Mouse (Mus musculus): ENCODE data around the gene Mtpn. TPM values are rescaled to one million over a fixed set of nuclear protein-coding genes. Genes with fewer than 3 reads are reported as not detected.

Gene Mtpn
- total RNA-seq (2018; cell fraction: chromatin; rRNA removed) = 10 to 100 TPM; 21.1 to 80.4 (median 42.0) TPM
- 100 to 1,000 TPM; 155 to 282 (median 219) TPM for total RNA-seq (2018; cell fraction: cytosol; rRNA removed)
- 100 to 1,000 TPM in 15 of 26 experiments, 10 to 100 TPM in 11; 68.8 to 177 (median 107) TPM for total RNA-seq (2018; cell fraction: nucleus; rRNA removed)
- 153 to 249 TPM (median 226 TPM) in 3 replicates for polyA plus RNA-seq (2018)

GRCm38 (mm10) chr6:35539304-35540009 is at the start of gene Mtpn:
TSS of gene Mtpn (minus strand) at chr6:35539888.
- peak within 1 kb of the TSS; percentile 67 for H3K4me3 ChIP-seq (ENCODE audit: inconsistent target)
- peak within 1 kb of the TSS; percentile 60 for H3K27ac ChIP-seq
- peaks cover 50% of the 10 kb centered on the region for H3K79me2 ChIP-seq (ENCODE audit: inconsistent target)
- no peaks in the 10 kb centered on the region for H3K36me3 ChIP-seq (ENCODE audit: inconsistent target)
- WGBS (ENCODE audit: missing documents) = 2% methylated on average over 59 of the region's 61 CpGs

- Histone ChIP-seq H3K79me2 (ENCODE audit: inconsistent target) (no peaks in the 10 kb centered on the region), H3K36me3 (ENCODE audit: inconsistent target) (no peaks in the 10 kb centered on the region), H3K4me3 (ENCODE audit: inconsistent target) (no peak overlapping the region), H3K27ac (no peak overlapping the region)
These were observed 29.0 kb upstream of the Mtpn start for GRCm38 (mm10) chr6:35568731-35569130.

DNA sequence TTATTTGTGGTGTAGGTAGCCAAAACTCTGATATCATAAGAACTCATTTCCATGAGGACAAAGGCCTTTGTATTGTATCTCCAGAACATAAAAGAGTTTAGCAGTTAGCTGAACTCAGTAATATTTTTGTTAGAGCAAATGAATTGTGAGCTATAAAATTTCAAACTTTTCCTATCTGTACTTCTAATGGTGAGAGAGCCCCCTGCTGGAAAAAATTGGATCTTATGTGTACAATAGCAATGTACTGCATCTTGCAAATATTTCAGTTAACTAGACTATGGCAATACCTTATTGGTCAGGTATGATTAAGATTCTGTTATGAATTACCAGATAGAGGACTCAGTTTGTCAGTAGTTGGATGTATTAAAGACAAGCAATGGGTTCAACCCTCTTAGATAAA is 28.1 kb upstream of the Mtpn start:
- no peak overlapping the region for H3K27ac ChIP-seq
- H3K4me3 ChIP-seq (ENCODE audit: inconsistent target) = no peak overlapping the region
- no peaks in the 10 kb centered on the region for H3K79me2 ChIP-seq (ENCODE audit: inconsistent target)
- H3K36me3 ChIP-seq (ENCODE audit: inconsistent target) = no peaks in the 10 kb centered on the region

DNA sequence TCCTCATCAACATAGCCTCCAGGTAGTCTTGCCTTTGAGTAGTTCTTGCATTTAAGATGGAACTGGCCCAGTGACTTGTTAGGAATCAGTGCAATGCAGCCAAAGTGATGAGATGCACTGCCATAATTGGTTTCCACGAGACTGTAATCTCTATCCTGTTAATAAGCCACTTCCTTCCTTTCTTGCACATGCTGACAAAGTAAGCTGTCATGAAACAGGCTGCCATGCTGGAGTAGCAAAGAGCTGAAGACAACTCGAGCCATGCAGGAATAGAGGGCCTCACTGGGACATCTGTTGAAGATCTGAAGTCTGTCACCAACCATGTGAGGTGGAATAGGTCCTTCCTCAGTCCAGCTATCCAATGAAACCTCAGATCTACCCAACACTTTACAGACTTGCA is 20.3 kb upstream of the Mtpn start:
- H3K4me3 ChIP-seq (ENCODE audit: inconsistent target) = no peak overlapping the region
- 10% methylated on average over 2 of the region's 2 CpGs for WGBS (ENCODE audit: missing documents)
- no peaks in the 10 kb centered on the region for H3K36me3 ChIP-seq (ENCODE audit: inconsistent target)
- no peak overlapping the region for H3K27ac ChIP-seq
- H3K79me2 ChIP-seq (ENCODE audit: inconsistent target) = no peaks in the 10 kb centered on the region

GRCm38 (mm10) chr6:35544352-35544751 is 4.7 kb upstream of the Mtpn start:
- Histone ChIP-seq H3K4me3 (ENCODE audit: inconsistent target) (no peak overlapping the region), H3K27ac (peak overlapping the region; percentile 54), H3K79me2 (ENCODE audit: inconsistent target) (peaks cover 1% of the 10 kb centered on the region; the same call in 1 of the 2 replicates), H3K36me3 (ENCODE audit: inconsistent target) (no peaks in the 10 kb centered on the region)

DNA sequence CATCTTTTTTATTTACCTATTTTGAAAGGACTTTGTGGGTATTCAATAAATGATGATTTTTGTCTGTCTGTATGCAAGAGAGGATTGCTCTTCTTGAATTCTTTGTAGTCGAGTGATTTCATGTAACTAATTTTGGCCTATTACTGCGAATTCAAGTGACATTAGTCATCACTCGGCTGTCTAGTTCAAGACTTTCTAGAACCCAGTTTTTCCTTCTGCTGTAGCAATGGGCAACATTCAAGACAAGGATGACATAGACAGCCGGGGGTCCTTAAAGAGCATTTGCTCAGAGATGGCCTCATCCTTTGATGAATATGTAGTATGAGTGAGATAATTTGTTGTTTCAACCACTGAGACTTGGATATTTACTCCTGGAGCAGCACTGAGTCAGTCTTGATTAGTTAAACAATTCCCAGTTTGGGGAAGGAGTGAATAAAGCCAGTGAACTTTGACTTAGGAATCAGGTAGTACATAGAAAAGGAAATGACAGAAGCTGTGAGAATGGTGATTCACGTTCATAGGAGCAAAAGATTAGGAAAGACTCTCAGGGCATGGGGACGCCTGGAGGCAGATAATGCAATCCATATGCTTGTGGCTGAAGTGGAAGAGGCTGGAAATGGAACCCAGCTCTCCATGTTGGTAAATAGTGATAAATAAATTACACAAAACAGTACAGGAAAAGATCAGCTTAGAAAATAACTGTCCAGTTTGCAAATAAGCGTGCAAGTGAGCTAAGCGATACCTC is 3.1 kb upstream of the Mtpn start:
- 57% methylated on average over 8 of the region's 8 CpGs for WGBS (ENCODE audit: missing documents)
- Histone ChIP-seq H3K4me3 (ENCODE audit: inconsistent target) (no peak overlapping the region), H3K79me2 (ENCODE audit: inconsistent target) (peaks cover 16% of the 10 kb centered on the region), H3K36me3 (ENCODE audit: inconsistent target) (no peaks in the 10 kb centered on the region), H3K27ac (peak overlapping the region; percentile 54)

DNA sequence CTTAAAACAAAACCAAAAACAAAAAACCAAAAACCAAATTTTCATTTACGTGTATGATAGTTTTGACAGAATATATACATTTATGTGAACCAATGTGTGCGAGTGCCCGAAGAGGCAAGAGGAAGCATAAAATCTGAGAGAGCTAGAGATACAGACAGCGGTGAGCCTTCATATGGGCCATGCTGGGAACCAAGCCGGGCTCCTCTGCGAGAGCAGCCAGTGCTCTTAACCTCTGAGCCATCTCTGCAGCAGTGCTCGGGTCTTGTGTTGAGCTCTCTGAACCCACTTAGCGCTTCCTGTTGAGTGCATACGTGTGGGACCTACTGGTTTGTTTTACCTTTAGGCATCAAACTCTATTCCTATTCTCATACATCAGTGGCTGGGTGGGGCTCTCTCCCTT is 689 bp upstream of the Mtpn start:
- no peak overlapping the region for H3K4me3 ChIP-seq (ENCODE audit: inconsistent target)
- H3K27ac ChIP-seq = no peak overlapping the region
- 87% methylated on average over 9 of the region's 9 CpGs for WGBS (ENCODE audit: missing documents)
- no peaks in the 10 kb centered on the region for H3K36me3 ChIP-seq (ENCODE audit: inconsistent target)
- H3K79me2 ChIP-seq (ENCODE audit: inconsistent target) = peaks cover 41% of the 10 kb centered on the region

DNA sequence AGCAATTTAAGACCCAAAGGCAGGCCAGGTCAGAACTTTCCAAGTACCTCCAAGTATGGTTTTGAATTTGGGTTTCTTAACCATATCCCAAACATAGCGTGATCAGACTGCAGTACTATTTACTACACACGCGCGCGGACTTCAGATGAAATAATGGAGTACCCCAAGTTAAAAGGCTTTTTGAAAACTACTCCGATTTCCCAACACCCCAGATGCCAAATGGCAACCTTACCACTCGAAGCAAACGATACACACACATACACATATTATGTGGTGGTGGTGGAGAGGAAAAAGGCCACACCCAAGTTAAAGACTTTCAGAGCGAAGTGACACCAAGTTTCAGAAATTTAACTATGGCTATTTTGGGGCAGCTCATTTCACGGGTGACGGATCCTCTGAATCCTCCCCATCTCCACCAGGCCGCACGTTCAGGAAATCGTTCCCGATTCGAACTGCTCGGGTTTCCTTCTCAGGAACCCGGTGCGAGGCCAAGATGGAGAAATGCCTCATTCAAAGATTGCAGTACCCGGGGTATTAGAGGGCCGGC is 858 bp downstream of the Mtpn start:
- peaks cover 56% of the 10 kb centered on the region for H3K79me2 ChIP-seq (ENCODE audit: inconsistent target)
- peak overlapping the region; percentile 60 for H3K27ac ChIP-seq
- H3K4me3 ChIP-seq (ENCODE audit: inconsistent target) = peak overlapping the region; percentile 67
- WGBS (ENCODE audit: missing documents) = 2% methylated on average over 21 of the region's 21 CpGs
- no peaks in the 10 kb centered on the region for H3K36me3 ChIP-seq (ENCODE audit: inconsistent target)

- 5% methylated on average over 7 of the region's 7 CpGs for WGBS (ENCODE audit: missing documents)
- peaks cover 84% of the 10 kb centered on the region for H3K79me2 ChIP-seq (ENCODE audit: inconsistent target)
- no peaks in the 10 kb centered on the region for H3K36me3 ChIP-seq (ENCODE audit: inconsistent target)
- H3K4me3 ChIP-seq (ENCODE audit: inconsistent target) = no peak overlapping the region
- no peak overlapping the region for H3K27ac ChIP-seq
These were observed 3.7 kb downstream of the Mtpn start for GRCm38 (mm10) chr6:35536021-35536420.

GRCm38 (mm10) chr6:35513362-35513761 is 26.3 kb downstream of the Mtpn start:
- Histone ChIP-seq H3K4me3 (ENCODE audit: inconsistent target) (no peak overlapping the region), H3K27ac (no peak overlapping the region), H3K79me2 (ENCODE audit: inconsistent target) (peaks cover 53% of the 10 kb centered on the region), H3K36me3 (ENCODE audit: inconsistent target) (peaks cover 25% of the 10 kb centered on the region)

GRCm38 (mm10) chr6:35504781-35505180 is 34.9 kb downstream of the Mtpn start:
- H3K79me2 ChIP-seq (ENCODE audit: inconsistent target) = no peaks in the 10 kb centered on the region
- no peak overlapping the region for H3K27ac ChIP-seq
- no peaks in the 10 kb centered on the region for H3K36me3 ChIP-seq (ENCODE audit: inconsistent target)
- 83% methylated on average over 2 of the region's 2 CpGs for WGBS (ENCODE audit: missing documents)
- H3K4me3 ChIP-seq (ENCODE audit: inconsistent target) = no peak overlapping the region

GRCm38 (mm10) chr6:35502904-35503303 is 36.8 kb downstream of the Mtpn start:
- H3K27ac ChIP-seq = no peak overlapping the region
- H3K36me3 ChIP-seq (ENCODE audit: inconsistent target) = no peaks in the 10 kb centered on the region
- no peaks in the 10 kb centered on the region for H3K79me2 ChIP-seq (ENCODE audit: inconsistent target)
- H3K4me3 ChIP-seq (ENCODE audit: inconsistent target) = no peak overlapping the region
- 83% methylated on average over 2 of the region's 2 CpGs for WGBS (ENCODE audit: missing documents)

- no peaks in the 10 kb centered on the region for H3K36me3 ChIP-seq (ENCODE audit: inconsistent target)
- no peak overlapping the region for H3K27ac ChIP-seq
- H3K79me2 ChIP-seq (ENCODE audit: inconsistent target) = no peaks in the 10 kb centered on the region
- no peak overlapping the region for H3K4me3 ChIP-seq (ENCODE audit: inconsistent target)
- 59% methylated on average over 5 of the region's 5 CpGs for WGBS (ENCODE audit: missing documents)
These were observed 39.6 kb downstream of the Mtpn start for GRCm38 (mm10) chr6:35499978-35500667.

DNA sequence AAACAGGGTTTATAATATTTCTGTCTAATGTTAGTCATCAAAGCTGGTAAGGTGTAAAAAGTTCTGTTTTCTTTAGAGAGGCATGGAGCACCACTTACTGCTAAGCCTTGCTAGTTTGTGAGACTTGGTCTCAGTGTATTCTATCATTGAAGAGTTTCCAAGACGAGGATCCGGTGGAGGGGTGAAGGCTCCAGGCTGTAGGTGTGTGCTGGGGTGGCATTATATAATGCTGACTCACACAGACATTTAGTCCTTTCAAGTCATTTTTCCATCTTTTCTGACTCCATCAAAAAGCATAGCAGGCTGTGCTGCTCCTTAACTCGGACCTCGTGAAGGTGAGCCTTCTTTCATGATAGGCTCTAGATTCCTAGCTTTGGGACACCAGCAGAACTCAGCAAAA is 42.3 kb downstream of the Mtpn start:
- Histone ChIP-seq H3K79me2 (ENCODE audit: inconsistent target) (no peaks in the 10 kb centered on the region), H3K36me3 (ENCODE audit: inconsistent target) (no peaks in the 10 kb centered on the region), H3K4me3 (ENCODE audit: inconsistent target) (no peak overlapping the region), H3K27ac (no peak overlapping the region)
- 93% methylated on average over 4 of the region's 4 CpGs for WGBS (ENCODE audit: missing documents)

DNA sequence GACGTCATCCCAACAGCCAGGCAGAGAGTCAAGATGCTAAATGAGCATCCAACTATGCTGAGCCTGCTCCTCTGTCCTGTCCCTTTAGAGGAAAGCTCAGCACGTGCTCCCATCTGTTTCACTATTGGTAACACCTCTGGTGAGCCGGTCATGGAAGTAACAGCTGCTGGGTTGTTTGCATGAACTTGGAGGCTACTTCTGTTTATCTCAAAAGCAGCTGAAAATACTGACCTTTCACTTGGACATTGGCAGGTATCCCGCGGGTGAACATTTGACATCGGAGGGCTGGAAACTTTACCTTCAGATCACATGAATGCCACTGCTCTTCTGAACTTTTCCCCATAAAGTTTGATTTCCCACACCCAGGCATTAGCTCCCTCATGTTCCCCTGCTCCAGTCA is 45.8 kb downstream of the Mtpn start:
- Histone ChIP-seq H3K27ac (no peak overlapping the region), H3K4me3 (ENCODE audit: inconsistent target) (no peak overlapping the region), H3K36me3 (ENCODE audit: inconsistent target) (no peaks in the 10 kb centered on the region), H3K79me2 (ENCODE audit: inconsistent target) (no peaks in the 10 kb centered on the region)
- WGBS (ENCODE audit: missing documents) = 92% methylated on average over 5 of the region's 6 CpGs

All from macrophage (primary cell).